Mouse (Mus musculus) c-Kit-negative CD71-positive TER-119-positive erythroid progenitor cells, embryonic 14.5 days (primary cell): ENCODE data around the gene Zc3h8.

Experiments used
- DNase-seq: peaks from one replicate; pipeline ENCODE4 v3.0.0-alpha.2; 2013; ENCODE audit warnings: low read depth, low spot score

Zc3h8 gene

GRCm38 (mm10) chr2:128890661-128891335 lies 53.1 kb downstream of the Zc3h8 start:
- DNase-seq: peak; percentile 20

GRCm38 (mm10) chr2:128887866-128888550 lies 55.9 kb downstream of the Zc3h8 start:
- no peak for DNase-seq

GRCm38 (mm10) chr2:128885225-128885811 lies 58.6 kb downstream of the Zc3h8 start:
- DNase-seq: no peak

GRCm38 (mm10) chr2:128881236-128881635 lies 62.6 kb downstream of the Zc3h8 start:
- DNase-seq: no peak
